Mouse (Mus musculus) intestine, embryonic 14.5 days (tissue): ENCODE measurements around the gene Smco3. TPM values are rescaled to one million over a fixed set of nuclear protein-coding genes. Genes with fewer than 3 reads are reported as not detected.

Experiments
- ATAC-seq: fragments of 200-750 bp; cut with Nextera tagmentation; replicated peaks from 2 replicates; pipeline ENCODE4 v1.8.0; 2017; ENCODE audit warnings: low read depth, moderate number of reproducible peaks, moderate TSS enrichment, moderate library complexity; ENCODE audit not compliant: low FRiP score, low TSS enrichment
- DNase-seq: peaks from one replicate; pipeline ENCODE4 v3.0.0-alpha.2; 2018; ENCODE audit warnings: low spot score
- H3K27ac ChIP-seq: fragments of 300-500 bp; sonication (generic); 2 replicates; pipeline ENCODE4 v1.5.1; 2014; ENCODE audit warnings: low read depth, mild to moderate bottlenecking, control low read depth
- H3K27me3 ChIP-seq: fragments of 300-500 bp; sonication (generic); replicated peaks from 2 replicates; pipeline ENCODE4 v1.6.1; 2014; ENCODE audit warnings: low read length, control low read depth; ENCODE audit not compliant: control insufficient read depth, insufficient read depth
- H3K36me3 ChIP-seq: fragments of 300-500 bp; sonication (generic); 2 replicates; pipeline ENCODE4 v1.6.1; 2014; ENCODE audit warnings: low read length, control low read depth; ENCODE audit not compliant: control insufficient read depth, insufficient read depth
- H3K4me1 ChIP-seq: fragments of 300-500 bp; sonication (generic); replicated peaks from 2 replicates; pipeline ENCODE4 v1.6.1; 2014; ENCODE audit warnings: low read length, control low read depth, mixed read lengths; ENCODE audit not compliant: control insufficient read depth, insufficient read depth
- H3K4me2 ChIP-seq: fragments of 300-500 bp; sonication (generic); 2 replicates; pipeline ENCODE4 v1.6.1; 2014; ENCODE audit warnings: low read length
- H3K4me3 ChIP-seq: fragments of 300-500 bp; sonication (generic); 2 replicates; pipeline ENCODE4 v1.5.1; 2014; ENCODE audit warnings: low read depth, low read length, control low read depth, mixed read lengths
- H3K9ac ChIP-seq: fragments of 300-500 bp; sonication (generic); 2 replicates; pipeline ENCODE4 v1.6.1; 2014; ENCODE audit warnings: mild to moderate bottlenecking, low read length
- H3K9me3 ChIP-seq: fragments of 300-500 bp; sonication (generic); 2 replicates; pipeline ENCODE4 v1.6.1; 2016; ENCODE audit warnings: low read length, control low read depth; ENCODE audit not compliant: control insufficient read depth
- WGBS: fragments of 180-500 bp; shearing (Covaris S2); extraction: QIAGEN DNeasy Blood & Tissue Kit; methylation state at CpG from one replicate; pipeline ENCODE4 v1.1.7; 2014; 5-methylcytosine and 5-hydroxymethylcytosine counted together
- polyA plus RNA-seq: library from polyadenylated mRNA; unstranded; fragments of >200 nt; fragmentation: Nextera tagmentation; extraction: Ambion mirVana; gene quantifications from 2 replicates; pipeline ENCODE4 v1.2.1, GENCODE M21; 2014

Gene Smco3
- polyA plus RNA-seq, 1 experiment from 2014 or later = 4.0 TPM

DNA sequence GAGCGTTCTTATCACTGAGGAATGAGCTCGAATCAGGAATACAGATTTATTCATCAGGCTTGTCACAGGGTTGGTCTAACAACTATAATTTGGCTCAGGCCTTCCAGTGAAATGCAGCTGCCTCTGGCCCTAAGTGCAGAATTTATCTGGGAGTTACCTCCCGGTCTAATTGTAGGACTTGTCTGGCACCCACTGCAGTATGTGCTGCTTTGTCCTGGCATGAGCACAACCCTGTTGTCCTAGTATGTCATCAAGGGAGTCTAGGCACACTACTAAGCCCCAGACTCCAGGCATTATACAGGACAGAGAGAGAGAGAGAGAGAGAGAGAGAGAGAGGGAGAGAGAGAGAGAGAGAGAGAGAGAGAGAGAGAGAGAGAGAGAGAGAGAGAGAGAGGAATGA is 2.1 kb upstream of the Smco3 start:
- 82% methylated on average over 3 of the region's 3 CpGs for WGBS
- no peak for ATAC-seq

DNA sequence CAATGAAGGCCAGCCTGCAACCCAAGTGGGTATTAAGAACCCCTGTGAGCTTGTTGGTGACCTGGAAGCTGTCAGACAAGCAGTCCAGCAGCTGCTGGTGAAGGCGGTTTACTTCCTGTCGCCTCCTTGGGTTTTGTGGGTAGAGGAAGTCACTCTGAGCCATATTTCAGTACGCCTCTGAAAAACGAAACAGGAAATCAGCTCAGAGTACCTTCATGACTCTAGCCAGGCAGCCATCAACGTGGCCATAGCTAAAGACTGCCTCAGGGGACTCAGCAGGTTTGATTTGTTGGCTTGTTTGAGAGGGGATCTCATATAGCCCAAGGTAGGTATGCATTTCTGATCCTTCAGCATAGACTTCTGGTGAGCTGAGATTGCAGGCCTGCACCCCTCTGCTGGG is 3.5 kb downstream of the Smco3 start:
- no peak for DNase-seq
- 63% methylated on average over 5 of the region's 5 CpGs for WGBS
- Histone ChIP-seq H3K4me2 (no peak overlapping the region), H3K4me3 (no peak overlapping the region), H3K9me3 (no peaks in the 10 kb centered on the region), H3K9ac (no peak overlapping the region), H3K27me3 (no peaks in the 10 kb centered on the region), H3K36me3 (no peaks in the 10 kb centered on the region), H3K27ac (no peak overlapping the region), H3K4me1 (peaks cover 4% of the 10 kb centered on the region; the same call in 1 of the 2 replicates)
- no peak for ATAC-seq

More for the DNA sequence above, 2.1 kb upstream of the Smco3 start:
- no peak overlapping the region for H3K9ac ChIP-seq
- H3K4me1 ChIP-seq = no peaks in the 10 kb centered on the region
- no peaks in the 10 kb centered on the region for H3K27me3 ChIP-seq
- H3K4me2 ChIP-seq = no peak overlapping the region
- H3K9me3 ChIP-seq = no peaks in the 10 kb centered on the region
- H3K4me3 ChIP-seq = no peak overlapping the region
- no peaks in the 10 kb centered on the region for H3K36me3 ChIP-seq
- no peak overlapping the region for H3K27ac ChIP-seq
- DNase-seq = no peak

DNA sequence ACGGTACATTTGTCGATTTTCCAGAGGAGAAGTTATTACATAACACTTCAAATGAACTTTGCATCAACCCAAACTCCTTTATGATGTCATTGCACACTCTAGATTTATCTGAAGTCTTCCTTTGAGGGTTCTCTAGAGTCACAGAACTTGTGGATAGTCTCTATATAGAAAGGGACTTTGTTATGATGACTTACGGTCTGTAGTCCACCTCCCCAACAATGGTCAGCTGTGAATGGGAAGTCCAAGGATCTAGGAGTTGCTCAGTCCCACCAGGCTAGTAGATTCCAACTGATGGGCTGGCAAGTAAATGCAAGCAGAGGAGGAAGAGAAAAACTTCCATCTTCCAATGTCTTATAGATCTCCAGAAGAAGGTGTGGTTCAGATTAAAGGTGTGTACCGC is 6.6 kb downstream of the Smco3 start:
- DNase-seq = no peak
- H3K4me3 ChIP-seq = peak overlapping the region; percentile 96
- peaks cover 7% of the 10 kb centered on the region; the same call in 1 of the 2 replicates for H3K4me1 ChIP-seq
- peaks cover 22% of the 10 kb centered on the region for H3K36me3 ChIP-seq
- H3K27me3 ChIP-seq = no peaks in the 10 kb centered on the region
- WGBS = 34% methylated on average over 4 of the region's 4 CpGs
- H3K9me3 ChIP-seq = no peaks in the 10 kb centered on the region
- 0 out of 2 replicates have a peak, but pooled peaks have one; percentile 1 for ATAC-seq
- peak overlapping the region; percentile 49 for H3K9ac ChIP-seq
- H3K27ac ChIP-seq = peak overlapping the region; percentile 71
- peak overlapping the region; percentile 64 for H3K4me2 ChIP-seq

DNA sequence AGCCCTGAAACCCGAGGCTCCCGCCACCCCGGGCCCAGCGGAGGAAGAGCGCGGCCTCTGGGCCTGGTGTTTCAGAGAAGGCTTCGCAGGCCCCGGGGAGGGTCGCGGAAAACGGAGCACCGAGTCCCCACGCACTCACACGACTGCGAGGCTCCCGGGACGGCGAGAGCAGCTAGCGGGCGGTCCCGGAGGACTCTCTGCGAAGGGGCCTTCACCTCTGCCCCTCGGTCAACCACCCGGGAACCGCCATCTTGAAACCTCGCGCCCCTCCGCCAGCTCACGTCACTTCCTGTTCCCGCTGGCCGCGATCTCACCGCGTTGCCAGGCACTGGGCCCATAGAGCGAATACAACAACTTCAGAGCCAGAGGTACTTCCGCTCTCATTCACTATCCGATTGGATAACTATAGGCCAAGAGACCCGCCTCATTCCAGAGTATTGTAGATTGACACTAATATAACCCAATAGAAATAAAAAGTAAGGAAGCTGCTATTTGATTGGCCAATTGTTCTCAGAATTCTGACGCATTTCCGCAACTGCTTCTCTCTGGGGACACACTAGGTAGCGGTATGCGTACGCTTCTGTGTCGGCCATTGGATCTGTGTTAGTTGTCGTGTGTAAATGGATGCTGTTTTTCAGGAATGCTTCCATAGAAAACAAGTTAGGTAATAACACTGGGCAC is 7.2 kb downstream of the Smco3 start, which contains the start of gene Wbp11:
Gene Wbp11, minus strand, starts transcription at position 353 of the 681 bp plus-strand sequence.
- Histone ChIP-seq H3K27me3 (no peaks in the 10 kb centered on the region), H3K4me1 (peaks cover 7% of the 10 kb centered on the region; the same call in 1 of the 2 replicates), H3K27ac (peak within 1 kb of the TSS; percentile 81), H3K4me2 (peak within 1 kb of the TSS; percentile 82), H3K9me3 (no peaks in the 10 kb centered on the region), H3K36me3 (peaks cover 25% of the 10 kb centered on the region), H3K9ac (peak within 1 kb of the TSS; percentile 98), H3K4me3 (peak within 1 kb of the TSS; percentile 96)
- DNase-seq (peak; percentile 96), ATAC-seq (peak; percentile 100)
- WGBS = under 1% methylated on average over 45 of the region's 45 CpGs

DNA sequence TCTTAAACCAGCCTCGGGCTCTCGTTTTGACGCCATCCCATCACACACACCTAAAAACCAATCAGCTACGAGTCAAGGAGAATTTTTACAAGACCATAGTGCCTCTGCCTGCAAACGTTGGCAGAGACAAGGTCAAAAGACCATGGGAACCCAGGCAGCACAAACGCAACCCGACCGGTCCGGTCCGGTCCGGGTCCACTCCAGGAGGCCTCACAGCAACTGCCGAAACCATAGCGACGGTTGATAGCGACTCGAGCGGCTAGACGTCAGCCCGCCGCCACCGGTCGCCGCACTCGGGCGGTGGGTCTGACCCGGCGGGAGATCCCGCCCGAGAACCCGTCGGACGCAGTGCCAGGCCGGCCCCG is 7.8 kb downstream of the Smco3 start, which contains the start of gene BC049715:
Gene BC049715, plus strand, starts transcription at position 111 of the 365 bp plus-strand sequence.
- no peaks in the 10 kb centered on the region for H3K9me3 ChIP-seq
- DNase-seq = no peak
- H3K9ac ChIP-seq = peak within 1 kb of the TSS; percentile 98
- H3K36me3 ChIP-seq = peaks cover 30% of the 10 kb centered on the region
- H3K27me3 ChIP-seq = no peaks in the 10 kb centered on the region
- H3K27ac ChIP-seq = peak within 1 kb of the TSS; percentile 81
- peak within 1 kb of the TSS; percentile 82 for H3K4me2 ChIP-seq
- peak within 1 kb of the TSS; percentile 96 for H3K4me3 ChIP-seq
- under 1% methylated on average over 34 of the region's 34 CpGs for WGBS
- ATAC-seq = no peak
- H3K4me1 ChIP-seq = peaks cover 7% of the 10 kb centered on the region; the same call in 1 of the 2 replicates

DNA sequence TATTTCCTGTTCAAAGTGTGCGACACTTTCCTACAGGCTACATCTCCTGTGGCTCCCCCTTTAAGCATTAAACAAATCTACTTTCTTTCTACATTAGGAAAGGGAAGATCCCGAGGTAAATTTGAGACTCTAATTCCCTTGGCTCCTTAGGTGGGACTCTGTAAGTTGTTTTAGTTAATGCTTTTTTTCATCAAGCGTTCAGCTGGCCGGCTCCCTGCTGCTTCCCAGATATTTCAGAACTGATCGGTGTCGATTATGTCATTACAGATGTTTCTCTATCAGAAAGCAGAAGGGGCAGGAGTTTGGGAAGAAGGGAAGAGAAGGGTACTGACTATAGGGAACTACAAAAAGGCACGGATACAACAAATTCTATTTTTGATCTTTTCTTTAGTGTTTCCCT is 8.1 kb downstream of the Smco3 start:
- peak overlapping the region; percentile 82 for H3K4me2 ChIP-seq
- peak overlapping the region; percentile 96 for H3K4me3 ChIP-seq
- DNase-seq (no peak), ATAC-seq (no peak)
- peaks cover 34% of the 10 kb centered on the region for H3K36me3 ChIP-seq
- peak overlapping the region; percentile 81; the same call in 1 of the 2 replicates for H3K27ac ChIP-seq
- peaks cover 7% of the 10 kb centered on the region; the same call in 1 of the 2 replicates for H3K4me1 ChIP-seq
- H3K9me3 ChIP-seq = no peaks in the 10 kb centered on the region
- no peaks in the 10 kb centered on the region for H3K27me3 ChIP-seq
- H3K9ac ChIP-seq = peak overlapping the region; percentile 98
- WGBS = 21% methylated on average over 7 of the region's 7 CpGs

DNA sequence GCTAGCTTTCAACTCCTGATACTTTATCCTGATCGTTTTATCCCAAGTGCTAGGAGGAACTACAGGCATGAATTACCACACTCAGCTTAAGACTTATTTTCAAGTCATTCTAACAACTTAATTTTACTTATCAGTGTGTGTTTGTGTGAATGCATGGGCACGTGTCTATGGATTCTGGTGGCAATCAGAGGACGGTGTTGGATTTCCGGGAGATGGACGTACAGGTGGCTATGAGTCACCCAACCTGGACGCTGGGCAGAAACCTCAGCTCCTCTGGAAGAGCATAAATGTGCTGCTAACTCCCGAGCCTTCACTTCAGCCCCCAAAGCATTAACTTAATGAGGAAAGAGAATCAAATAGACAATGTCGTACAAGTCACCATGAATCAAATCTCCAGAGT is 10.3 kb downstream of the Smco3 start:
- ATAC-seq (no peak), DNase-seq (no peak)
- no peaks in the 10 kb centered on the region for H3K9me3 ChIP-seq
- H3K4me1 ChIP-seq = peaks cover 7% of the 10 kb centered on the region; the same call in 1 of the 2 replicates
- 91% methylated on average over 8 of the region's 8 CpGs for WGBS
- no peak overlapping the region for H3K4me3 ChIP-seq
- H3K9ac ChIP-seq = no peak overlapping the region
- H3K27ac ChIP-seq = no peak overlapping the region
- H3K36me3 ChIP-seq = peaks cover 55% of the 10 kb centered on the region
- no peaks in the 10 kb centered on the region for H3K27me3 ChIP-seq
- H3K4me2 ChIP-seq = no peak overlapping the region

DNA sequence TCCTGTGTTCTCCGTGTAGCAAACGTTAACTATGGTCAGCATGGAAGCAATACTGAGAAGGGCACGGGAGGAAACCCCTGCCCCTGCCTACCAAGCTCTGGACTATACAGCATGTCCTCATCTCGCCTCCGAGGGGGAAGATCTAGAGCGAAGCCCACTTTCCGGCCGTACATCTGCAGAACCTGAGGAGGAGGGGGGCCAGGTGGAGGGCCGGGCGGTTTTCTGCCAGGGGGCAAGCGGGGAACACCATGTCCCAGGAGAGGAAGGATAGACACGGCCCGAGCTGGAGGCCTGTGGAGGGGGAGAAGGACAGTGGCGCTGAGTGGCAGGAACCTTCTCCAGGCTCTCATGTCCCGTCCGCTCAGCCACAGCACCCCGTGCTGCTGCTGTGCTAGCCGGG is 14.2 kb downstream of the Smco3 start:
- Histone ChIP-seq H3K27ac (no peak overlapping the region), H3K27me3 (no peaks in the 10 kb centered on the region), H3K36me3 (peaks cover 94% of the 10 kb centered on the region), H3K4me2 (no peak overlapping the region), H3K9ac (no peak overlapping the region), H3K4me3 (no peak overlapping the region), H3K9me3 (no peaks in the 10 kb centered on the region), H3K4me1 (no peaks in the 10 kb centered on the region)
- WGBS = 94% methylated on average over 18 of the region's 18 CpGs
- no peak for ATAC-seq
- DNase-seq = no peak

DNA sequence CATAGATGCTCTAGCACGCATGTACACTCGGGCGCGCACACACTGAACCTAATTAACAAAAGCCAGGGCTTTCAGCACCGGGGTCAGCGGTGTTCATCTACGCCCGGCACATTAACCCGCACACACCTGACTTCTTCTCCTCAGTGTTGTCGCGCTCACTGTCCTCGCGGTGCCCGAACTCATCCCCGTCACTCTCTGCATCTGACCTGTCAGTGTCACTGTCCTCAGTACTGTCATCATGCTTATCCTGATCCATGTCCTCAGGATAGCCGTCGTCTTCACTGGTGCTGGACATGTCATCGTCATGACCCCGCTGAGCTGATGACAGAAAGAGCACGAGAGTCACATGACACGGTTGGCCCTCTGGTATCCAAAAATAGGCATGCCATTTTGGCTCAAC is 14.9 kb downstream of the Smco3 start:
- no peak for DNase-seq
- 98% methylated on average over 21 of the region's 21 CpGs for WGBS
- Histone ChIP-seq H3K36me3 (peaks cover 96% of the 10 kb centered on the region), H3K27me3 (no peaks in the 10 kb centered on the region), H3K4me3 (no peak overlapping the region), H3K4me1 (no peaks in the 10 kb centered on the region), H3K9ac (no peak overlapping the region), H3K27ac (no peak overlapping the region), H3K9me3 (no peaks in the 10 kb centered on the region), H3K4me2 (no peak overlapping the region)
- no peak for ATAC-seq
